Mouse (Mus musculus): ENCODE data around the gene Hacd3. TPM values are rescaled to one million over a fixed set of nuclear protein-coding genes. Genes with fewer than 3 reads are reported as not detected.
A peak's percentile ranks its signal among the peaks of the same experiment; 100 is the strongest.

Gene Hacd3
- polyA plus RNA-seq, 2 experiments = 41.8 to 53.4 TPM

GRCm38 (mm10) chr9:65021887-65022579 is 540 bp upstream of the Hacd3 start:
- H3K9ac ChIP-seq (ENCODE audit: low read depth, low read length, severe bottlenecking) = peak overlapping the region; percentile 71

GRCm38 (mm10) chr9:65020128-65020527 is 1.4 kb downstream of the Hacd3 start:
- Histone ChIP-seq H3K9me3 (ENCODE audit: control insufficient read depth, low read length) (no peaks in the 10 kb centered on the region), H3K4me3 (replicated peaks; ENCODE audit: low read length) (peak overlapping the region; percentile 63), H3K4me1 (ENCODE audit: control insufficient read depth, insufficient read depth, low read length) (peaks cover 12% of the 10 kb centered on the region), H3K4me2 (replicated peaks; ENCODE audit: low read depth, low read length, severe bottlenecking) (peak overlapping the region; percentile 74), H3K9ac (ENCODE audit: low read depth, low read length, severe bottlenecking) (peak overlapping the region; percentile 71; the same call in 1 of the 2 replicates), H3K27me3 (ENCODE audit: control insufficient read depth, insufficient read depth, low read length) (no peaks in the 10 kb centered on the region), H3K36me3 (ENCODE audit: control insufficient read depth, insufficient read depth, low read length) (no peaks in the 10 kb centered on the region), H3K27ac (replicated peaks; ENCODE audit: low read depth, low read length) (no peak overlapping the region)
- 69% methylated on average over 4 of the region's 4 CpGs for WGBS
- DNase-seq (ENCODE audit: low spot score) (no peak), ATAC-seq (ENCODE audit: low FRiP score, low read depth) (no peak)
- TF ChIP-seq POLR2A (IDR thresholded peaks at IDR 0.05; ENCODE audit: borderline replicate concordance, extremely low read depth, insufficient read depth, insufficient read length) = no peak

More at GRCm38 (mm10) chr9:65021887-65022579, 540 bp upstream of the Hacd3 start:
- Histone ChIP-seq H3K27ac (replicated peaks; ENCODE audit: low read depth, low read length) (peak overlapping the region; percentile 64), H3K9me3 (ENCODE audit: control insufficient read depth, low read length) (no peaks in the 10 kb centered on the region), H3K36me3 (ENCODE audit: control insufficient read depth, insufficient read depth, low read length) (no peaks in the 10 kb centered on the region), H3K27me3 (ENCODE audit: control insufficient read depth, insufficient read depth, low read length) (no peaks in the 10 kb centered on the region), H3K4me3 (replicated peaks; ENCODE audit: low read length) (peak overlapping the region; percentile 63), H3K4me1 (ENCODE audit: control insufficient read depth, insufficient read depth, low read length) (peaks cover 12% of the 10 kb centered on the region), H3K4me2 (replicated peaks; ENCODE audit: low read depth, low read length, severe bottlenecking) (peak overlapping the region; percentile 74)
- no peak; the same call in 1 of the 2 replicates for ATAC-seq (ENCODE audit: low FRiP score, low read depth)
- no peak for TF ChIP-seq POLR2A (IDR thresholded peaks at IDR 0.05; ENCODE audit: borderline replicate concordance, extremely low read depth, insufficient read depth, insufficient read length)
- DNase-seq (ENCODE audit: low spot score) = no peak
- 20% methylated on average over 9 of the region's 9 CpGs for WGBS

DNA sequence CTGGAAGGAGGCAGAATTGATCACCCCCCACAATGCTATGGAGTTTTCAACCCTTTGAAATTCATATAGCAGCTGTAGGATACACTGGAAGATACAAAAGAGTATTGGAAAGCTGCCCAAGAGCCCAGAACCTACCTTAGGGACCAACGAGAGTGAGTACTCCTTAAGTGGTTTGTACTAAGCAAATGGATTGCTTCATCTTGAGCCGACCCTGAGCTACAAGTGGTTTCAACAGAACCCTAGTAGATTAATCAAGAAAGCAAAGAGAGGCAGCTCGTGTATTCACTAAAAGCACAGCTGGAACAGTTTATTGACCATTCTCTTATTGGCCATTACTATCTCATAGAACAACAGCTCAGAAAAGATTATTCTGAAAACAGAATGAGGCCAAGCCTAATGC is 2.3 kb downstream of the Hacd3 start:
- no peaks in the 10 kb centered on the region for H3K9me3 ChIP-seq (ENCODE audit: control insufficient read depth, low read length)
- DNase-seq (ENCODE audit: low spot score) = no peak
- H3K36me3 ChIP-seq (ENCODE audit: control insufficient read depth, insufficient read depth, low read length) = no peaks in the 10 kb centered on the region
- TF ChIP-seq POLR2A (IDR thresholded peaks at IDR 0.05; ENCODE audit: borderline replicate concordance, extremely low read depth, insufficient read depth, insufficient read length) = no peak
- H3K27ac ChIP-seq (replicated peaks; ENCODE audit: low read depth, low read length) = no peak overlapping the region
- H3K27me3 ChIP-seq (ENCODE audit: control insufficient read depth, insufficient read depth, low read length) = no peaks in the 10 kb centered on the region
- H3K9ac ChIP-seq (ENCODE audit: low read depth, low read length, severe bottlenecking) = no peak overlapping the region
- peaks cover 12% of the 10 kb centered on the region for H3K4me1 ChIP-seq (ENCODE audit: control insufficient read depth, insufficient read depth, low read length)
- no peak overlapping the region for H3K4me2 ChIP-seq (replicated peaks; ENCODE audit: low read depth, low read length, severe bottlenecking)
- no peak overlapping the region for H3K4me3 ChIP-seq (replicated peaks; ENCODE audit: low read length)
- WGBS = 49% methylated on average over 3 of the region's 3 CpGs
- no peak for ATAC-seq (ENCODE audit: low FRiP score, low read depth)

DNA sequence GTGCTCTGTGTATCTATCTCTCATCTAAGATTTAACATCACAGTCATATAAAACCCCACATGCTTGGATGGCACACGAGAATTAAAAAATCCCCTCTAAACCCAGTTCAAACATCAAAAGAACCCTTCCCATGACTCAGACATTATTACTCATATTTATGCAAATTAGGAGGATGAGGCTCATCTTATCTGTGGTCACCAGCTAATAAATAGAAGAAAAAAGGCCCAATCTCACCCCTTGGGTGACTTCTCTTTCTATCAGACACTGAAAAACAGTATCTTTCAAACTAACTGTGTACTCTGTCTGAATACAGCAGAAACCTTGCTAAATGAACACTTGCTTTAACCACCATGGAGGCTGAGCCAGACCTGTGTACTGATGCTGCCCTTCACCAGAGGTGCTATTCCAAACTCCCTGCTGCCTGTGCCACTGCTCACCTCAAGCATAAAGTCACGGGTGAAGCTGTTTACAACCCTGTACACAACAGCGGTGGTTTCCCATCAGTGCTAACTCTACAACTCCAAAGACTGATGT is 2.8 kb downstream of the Hacd3 start:
- Histone ChIP-seq H3K4me2 (replicated peaks; ENCODE audit: low read depth, low read length, severe bottlenecking) (no peak overlapping the region), H3K27me3 (ENCODE audit: control insufficient read depth, insufficient read depth, low read length) (no peaks in the 10 kb centered on the region)
- 69% methylated on average over 3 of the region's 3 CpGs for WGBS

DNA sequence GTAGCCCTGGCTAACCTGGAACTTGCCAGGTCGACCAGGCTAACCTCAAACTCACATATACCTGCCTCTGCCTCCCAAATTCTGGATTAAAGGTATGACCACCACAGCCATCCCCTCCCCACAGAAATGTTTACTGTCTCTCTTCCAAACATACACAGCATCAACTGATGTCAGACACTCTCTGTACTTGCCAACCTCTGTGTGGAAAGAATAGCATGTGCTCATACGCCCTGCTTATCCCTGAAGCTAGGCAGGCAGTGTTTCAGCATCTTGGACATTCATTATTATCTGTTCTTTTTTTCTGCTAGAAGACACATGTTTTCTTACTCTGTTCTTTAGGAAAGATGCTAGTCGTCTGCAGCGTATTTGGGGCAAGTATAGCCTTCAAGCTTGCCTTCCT is 3.6 kb downstream of the Hacd3 start:
- H3K9me3 ChIP-seq (ENCODE audit: control insufficient read depth, low read length) = no peaks in the 10 kb centered on the region
- H3K36me3 ChIP-seq (ENCODE audit: control insufficient read depth, insufficient read depth, low read length) = no peaks in the 10 kb centered on the region
- no peak overlapping the region for H3K4me2 ChIP-seq (replicated peaks; ENCODE audit: low read depth, low read length, severe bottlenecking)
- H3K27ac ChIP-seq (replicated peaks; ENCODE audit: low read depth, low read length) = no peak overlapping the region
- ATAC-seq (ENCODE audit: low FRiP score, low read depth) = no peak
- peaks cover 12% of the 10 kb centered on the region for H3K4me1 ChIP-seq (ENCODE audit: control insufficient read depth, insufficient read depth, low read length)
- DNase-seq (ENCODE audit: low spot score) = no peak
- no peak overlapping the region for H3K4me3 ChIP-seq (replicated peaks; ENCODE audit: low read length)
- H3K9ac ChIP-seq (ENCODE audit: low read depth, low read length, severe bottlenecking) = no peak overlapping the region
- 93% methylated on average over 4 of the region's 4 CpGs for WGBS
- TF ChIP-seq POLR2A (IDR thresholded peaks at IDR 0.05; ENCODE audit: borderline replicate concordance, extremely low read depth, insufficient read depth, insufficient read length) = no peak
- no peaks in the 10 kb centered on the region for H3K27me3 ChIP-seq (ENCODE audit: control insufficient read depth, insufficient read depth, low read length)

More for the DNA sequence above, 2.8 kb downstream of the Hacd3 start:
- 0 out of 2 replicates have a peak overlapping the region, but pooled peaks have one; percentile 12 for H3K9ac ChIP-seq (ENCODE audit: low read depth, low read length, severe bottlenecking)
- DNase-seq (ENCODE audit: low spot score) (no peak), ATAC-seq (ENCODE audit: low FRiP score, low read depth) (no peak)
- no peaks in the 10 kb centered on the region for H3K36me3 ChIP-seq (ENCODE audit: control insufficient read depth, insufficient read depth, low read length)
- H3K4me3 ChIP-seq (replicated peaks; ENCODE audit: low read length) = no peak overlapping the region
- no peaks in the 10 kb centered on the region for H3K9me3 ChIP-seq (ENCODE audit: control insufficient read depth, low read length)
- peaks cover 12% of the 10 kb centered on the region for H3K4me1 ChIP-seq (ENCODE audit: control insufficient read depth, insufficient read depth, low read length)
- no peak overlapping the region for H3K27ac ChIP-seq (replicated peaks; ENCODE audit: low read depth, low read length)
- no peak for TF ChIP-seq POLR2A (IDR thresholded peaks at IDR 0.05; ENCODE audit: borderline replicate concordance, extremely low read depth, insufficient read depth, insufficient read length)

Data from limb, embryonic 14.5 days (tissue).